Mouse (Mus musculus) C2C12 (cell line): ENCODE results near the gene Rbm14.
"Not testable (repeated sequence)": the region's sequence is repeated elsewhere in the genome, so short reads cannot be mapped to it uniquely, and the experiment has no call there.

Source experiments
- CEBPB ChIP-seq: IDR thresholded peaks from one replicate; pipeline ENCODE4 v1.6.1; 2011; ENCODE audit warnings: low read depth, mild to moderate bottlenecking, control low read depth, moderate library complexity
- CTCF ChIP-seq: IDR thresholded peaks from one replicate; pipeline ENCODE4 v1.5.1; 2011; ENCODE audit not compliant: control insufficient read depth, insufficient read depth, insufficient read length
- FOSL1 ChIP-seq: IDR thresholded peaks from one replicate; pipeline ENCODE4 v1.8.0; 2011; ENCODE audit warnings: mild to moderate bottlenecking, low read length; ENCODE audit not compliant: poor library complexity, insufficient read depth, severe bottlenecking
- MAX ChIP-seq: IDR thresholded peaks from one replicate; pipeline ENCODE4 v1.6.1; 2011; ENCODE audit warnings: mild to moderate bottlenecking, control low read depth
- MYOD1 ChIP-seq: IDR thresholded peaks from one replicate; pipeline ENCODE4 v1.6.1; 2011; ENCODE audit warnings: low read depth; ENCODE audit not compliant: control insufficient read depth, insufficient read length
- MYOG ChIP-seq: IDR thresholded peaks from one replicate; pipeline ENCODE4 v1.6.1; 2011; ENCODE audit not compliant: control insufficient read depth, insufficient read length; ENCODE audit errors: extremely low read depth
- USF1 ChIP-seq: IDR thresholded peaks from one replicate; pipeline ENCODE4 v1.6.1; 2011; ENCODE audit warnings: low read depth, mild to moderate bottlenecking, control low read depth, moderate library complexity

- not testable (repeated sequence) for TF ChIP-seq MAX, CTCF, USF1, MYOG, FOSL1, MYOD1, CEBPB
Observed at GRCm38 (mm10) chr19:4812334-4812949, 1.0 kb upstream of the Rbm14 start.
